Mouse (Mus musculus): ENCODE data around the gene Vmn1r8.
"Not testable (repeated sequence)": the region's sequence is repeated elsewhere in the genome, so short reads cannot be mapped to it uniquely, and the experiment has no call there.

Vmn1r8 gene

GRCm38 (mm10) chr6:57031984-57032383, at the start of gene Vmn1r8:
TSS of gene Vmn1r8 (plus strand) at chr6:57032284.
- DNase-seq, result no peak

GRCm38 (mm10) chr6:56996943-56997342, 35.1 kb upstream of the Vmn1r8 start, which contains the start of gene Vmn1r6:
TSS of gene Vmn1r6 (plus strand) at chr6:56997243.
- DNase-seq, result no peak

GRCm38 (mm10) chr6:57025224-57025623, 6.9 kb upstream of the Vmn1r8 start, which contains the start of gene Vmn1r7:
TSS of gene Vmn1r7 (minus strand) at chr6:57025324.
- not testable (repeated sequence) for DNase-seq

- DNase-seq, result no peak
Measured at GRCm38 (mm10) chr6:57034674-57035073, 2.6 kb downstream of the Vmn1r8 start.

GRCm38 (mm10) chr6:57063730-57064129, 31.6 kb downstream of the Vmn1r8 start:
- DNase-seq, result no peak

- DNase-seq, result no peak
Measured at GRCm38 (mm10) chr6:57066487-57066886, 34.4 kb downstream of the Vmn1r8 start, which contains the start of gene Vmn1r9. TSS of gene Vmn1r9 (plus strand) at chr6:57066787.

Data from thymus, postnatal 14 days (tissue).